Mouse (Mus musculus) colon, adult 2 months (tissue): ENCODE results near the gene Cpxm2. TPM values are rescaled to one million over a fixed set of nuclear protein-coding genes. Genes with fewer than 3 reads are reported as not detected.

Experiments used
- polyA plus RNA-seq: library from polyadenylated mRNA; depleted of rRNA; stranded (reverse); fragments of >200 nt; gene quantifications from 2 replicates; pipeline ENCODE4 v1.2.3, GENCODE M21; 2012; rRNA removed

Cpxm2 gene
- 9.6 and 14.8 TPM in 2 replicates for polyA plus RNA-seq

DNA sequence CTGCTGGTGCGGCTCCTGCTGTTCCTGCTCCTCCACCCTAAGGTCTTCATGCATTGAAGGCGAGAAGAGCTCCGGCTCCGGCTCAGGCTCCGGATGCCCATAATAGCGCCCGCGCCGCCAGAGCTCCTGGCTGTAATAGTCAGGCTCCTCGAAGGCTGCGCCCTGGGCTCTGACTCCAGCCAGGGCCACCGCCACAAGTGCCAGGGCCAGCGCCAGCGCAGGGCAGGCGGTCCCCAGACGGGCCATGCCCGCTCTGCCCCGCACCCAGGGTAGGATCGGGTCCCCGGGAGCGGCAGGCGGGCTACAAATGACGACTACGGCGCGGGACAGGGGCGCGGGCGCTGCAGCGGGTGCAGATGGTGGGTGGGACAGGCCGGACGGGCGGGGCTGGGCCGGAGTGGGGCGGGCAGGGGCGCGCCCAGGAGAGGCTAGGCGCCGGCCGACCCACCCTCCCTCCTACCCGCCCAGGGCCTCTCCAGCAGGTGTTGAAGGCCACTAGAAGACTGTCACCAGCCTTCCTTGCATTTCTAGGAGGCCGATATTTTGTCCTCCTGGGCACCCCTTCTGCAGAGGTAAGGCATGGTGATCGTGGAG lies at the start of gene Cpxm2:
TSS of gene Cpxm2 (minus strand) at position 372 of the 594 bp plus-strand sequence.

Other genes with a start within 250 kb of the Cpxm2 start
- 0.02 TPM in 1 of 2 replicates, not detected in the other for gene Gpr26, start 188.3 kb downstream of the Cpxm2 start, polyA plus RNA-seq
- gene Chst15, start 162.5 kb upstream of the Cpxm2 start, polyA plus RNA-seq, result 7.1 and 7.4 TPM in 2 replicates